Mouse (Mus musculus) liver, adult (tissue): ENCODE measurements around the gene Vegfc.

Experiments used
- GATA4 ChIP-seq: IDR thresholded peaks from 2 replicates; pipeline ENCODE4 v1.6.1; 2014; ENCODE audit warnings: mild to moderate bottlenecking, low read length; ENCODE audit not compliant: insufficient replicate concordance

Vegfc gene

DNA sequence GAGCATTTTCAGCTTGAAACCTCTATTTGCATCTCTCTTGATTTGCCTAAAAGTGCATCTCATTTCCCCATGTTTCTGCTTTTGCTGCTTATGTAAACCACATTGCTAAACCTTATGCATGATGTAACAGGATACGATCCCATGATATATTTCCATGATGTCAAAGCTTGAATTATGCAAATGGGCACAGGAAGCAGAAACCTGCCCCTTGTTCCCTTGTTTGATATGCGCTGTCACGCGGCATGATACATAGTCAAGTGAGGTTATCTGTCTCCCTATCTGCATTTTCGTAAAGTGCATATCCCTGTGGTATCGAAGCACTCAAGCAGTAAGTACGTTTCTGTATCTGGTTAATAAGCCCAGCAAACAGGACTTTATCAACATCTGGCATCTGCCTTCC is 42.7 kb downstream of the Vegfc start:
- no peak for TF ChIP-seq GATA4

DNA sequence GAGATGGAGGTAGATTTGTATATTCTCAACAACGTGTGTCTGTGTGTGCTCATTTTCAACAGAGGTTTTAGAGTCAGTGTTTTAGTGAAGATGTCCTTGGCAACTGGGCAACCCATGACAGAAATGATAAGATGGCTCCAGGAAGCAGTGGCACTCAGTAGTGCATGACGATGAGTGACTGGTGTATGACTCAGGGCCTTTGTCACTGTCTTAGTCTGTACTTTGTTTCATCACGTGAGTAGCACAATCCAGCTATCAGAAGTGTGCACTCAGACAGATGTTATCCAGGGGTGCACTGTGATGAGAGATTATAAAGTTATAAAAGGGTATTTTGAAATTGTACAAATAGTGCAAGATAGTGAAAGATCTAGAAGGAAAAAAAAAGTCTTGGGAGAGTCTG is 44.5 kb downstream of the Vegfc start:
- TF ChIP-seq GATA4 = no peak

DNA sequence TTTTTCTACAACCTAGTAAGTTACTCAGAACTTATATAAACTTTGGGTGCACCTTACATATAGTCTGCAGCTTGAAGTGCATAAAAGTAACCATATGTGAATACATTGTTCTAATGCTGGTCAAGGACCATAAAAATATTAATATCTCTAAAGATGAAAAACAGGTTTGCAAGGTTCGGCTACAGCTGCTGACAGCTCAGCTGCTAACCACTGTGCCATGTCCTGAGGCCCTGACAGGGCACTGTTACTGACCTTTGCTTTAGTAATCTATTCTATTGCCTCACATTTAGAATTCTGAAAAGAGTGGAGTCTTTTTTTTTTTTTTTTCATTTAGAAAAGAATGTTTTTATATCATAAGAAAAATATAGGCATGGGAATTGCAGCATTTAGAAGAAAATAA is 44.9 kb downstream of the Vegfc start:
- no peak for TF ChIP-seq GATA4

DNA sequence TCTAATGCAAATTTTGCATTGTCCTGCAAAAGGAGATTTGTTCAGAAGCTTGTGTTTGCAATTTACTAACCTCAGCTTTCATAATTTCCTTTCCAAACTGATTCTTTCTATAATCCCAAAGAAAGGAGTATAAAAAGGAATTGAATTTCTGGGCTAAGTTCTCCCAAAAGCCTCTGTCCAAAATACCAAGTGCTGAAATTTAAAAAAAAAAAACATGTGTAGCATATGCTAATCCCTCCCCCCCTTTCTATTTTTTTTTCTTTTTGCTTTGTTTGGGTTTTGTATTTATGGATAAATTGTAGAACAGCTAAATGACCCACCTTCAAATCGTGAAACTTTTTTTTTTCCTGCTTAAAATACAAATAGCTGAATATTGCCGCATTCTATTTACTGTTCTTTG is 53.2 kb downstream of the Vegfc start:
- no peak for TF ChIP-seq GATA4

DNA sequence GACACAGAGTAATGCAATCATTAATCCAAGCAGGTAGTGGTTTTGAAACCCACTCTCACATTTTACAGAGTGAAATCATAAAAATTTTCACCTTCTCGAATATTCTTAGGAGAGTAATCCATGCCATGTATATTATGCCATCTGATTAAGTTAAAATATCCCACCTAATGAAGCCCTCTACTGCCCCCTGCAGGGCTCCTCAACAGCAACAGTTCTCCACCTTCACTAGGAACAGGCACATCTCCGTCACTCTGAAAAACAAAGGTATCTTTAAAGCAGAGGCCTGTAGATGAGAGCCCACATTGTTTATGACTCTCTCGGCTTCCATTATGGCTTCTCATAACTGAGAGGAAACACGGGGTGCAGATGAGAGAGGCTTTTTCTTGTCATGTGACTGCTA is 75.8 kb downstream of the Vegfc start:
- TF ChIP-seq GATA4 = no peak

DNA sequence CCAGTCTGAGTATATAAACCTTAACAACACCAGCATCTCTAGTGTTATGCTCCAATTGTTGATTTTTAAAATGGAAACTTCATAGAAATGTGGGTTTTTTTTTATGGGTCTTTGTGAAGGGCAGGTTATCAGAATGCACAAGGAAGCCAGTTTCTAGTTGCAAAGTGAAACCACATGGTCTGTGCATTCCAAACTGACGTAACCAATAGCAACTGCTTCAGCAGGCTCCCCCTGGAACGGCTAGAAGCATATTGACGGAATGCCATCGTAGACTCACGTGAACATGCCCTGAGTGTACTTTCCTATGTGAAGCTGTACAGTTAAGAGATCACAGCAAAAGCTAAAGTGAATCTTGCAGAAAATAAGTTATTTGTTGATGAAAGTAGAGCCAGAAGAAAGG is 86.1 kb downstream of the Vegfc start:
- no peak for TF ChIP-seq GATA4

DNA sequence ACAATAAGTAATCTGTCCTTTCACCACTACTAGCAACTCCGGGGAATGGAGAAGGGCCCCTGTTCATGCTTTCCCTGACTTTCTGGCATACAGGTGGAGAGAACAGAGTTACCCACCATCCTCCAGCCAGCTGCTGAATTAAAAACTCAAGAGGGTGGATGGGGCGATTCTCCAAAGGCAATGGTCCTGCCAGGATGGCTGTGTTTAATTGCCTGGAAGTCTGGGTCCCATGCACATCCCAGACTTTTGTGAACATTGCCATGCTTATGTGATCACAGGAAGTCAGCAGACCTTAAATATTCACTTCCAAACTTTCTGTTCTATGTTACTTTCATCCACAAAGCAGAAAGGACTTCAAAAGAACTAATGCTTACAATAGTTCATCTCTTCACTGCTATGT is 107.9 kb downstream of the Vegfc start:
- TF ChIP-seq GATA4 = no peak

DNA sequence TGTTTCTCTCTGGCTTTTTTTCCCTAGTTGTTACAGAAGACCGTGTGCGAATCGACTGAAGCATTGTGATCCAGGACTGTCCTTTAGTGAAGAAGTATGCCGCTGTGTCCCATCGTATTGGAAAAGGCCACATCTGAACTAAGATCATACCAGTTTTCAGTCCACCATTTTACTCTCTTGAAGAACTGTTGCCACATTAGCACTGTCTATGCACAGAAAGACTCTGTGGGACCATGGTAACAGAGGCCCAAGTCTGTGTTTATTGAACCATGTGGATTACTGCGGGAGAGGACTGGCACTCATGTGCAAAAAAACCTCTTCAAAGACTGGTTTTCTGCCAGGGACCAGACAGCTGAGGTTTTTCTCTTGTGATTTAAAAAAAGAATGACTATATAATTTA is 108.5 kb downstream of the Vegfc start:
- no peak for TF ChIP-seq GATA4

DNA sequence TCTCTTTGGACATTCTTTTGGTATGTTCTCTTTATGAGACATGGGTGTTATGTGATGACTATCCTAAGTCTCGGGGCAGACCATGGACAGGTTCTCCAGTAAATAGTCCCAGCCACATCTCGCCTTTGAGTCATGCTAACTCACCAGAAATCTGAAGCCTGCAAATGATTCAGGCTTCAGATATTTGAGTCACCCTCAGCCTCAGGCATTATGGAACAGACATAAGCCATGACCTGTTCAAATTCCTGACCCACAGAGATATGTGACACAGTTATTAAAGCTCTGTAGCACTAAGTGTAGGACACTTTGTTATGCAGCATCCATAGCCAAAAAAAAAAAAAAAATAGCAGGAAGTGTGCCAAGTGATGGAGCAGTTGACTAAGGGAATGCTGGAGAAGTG is 138.8 kb downstream of the Vegfc start:
- TF ChIP-seq GATA4 = no peak

DNA sequence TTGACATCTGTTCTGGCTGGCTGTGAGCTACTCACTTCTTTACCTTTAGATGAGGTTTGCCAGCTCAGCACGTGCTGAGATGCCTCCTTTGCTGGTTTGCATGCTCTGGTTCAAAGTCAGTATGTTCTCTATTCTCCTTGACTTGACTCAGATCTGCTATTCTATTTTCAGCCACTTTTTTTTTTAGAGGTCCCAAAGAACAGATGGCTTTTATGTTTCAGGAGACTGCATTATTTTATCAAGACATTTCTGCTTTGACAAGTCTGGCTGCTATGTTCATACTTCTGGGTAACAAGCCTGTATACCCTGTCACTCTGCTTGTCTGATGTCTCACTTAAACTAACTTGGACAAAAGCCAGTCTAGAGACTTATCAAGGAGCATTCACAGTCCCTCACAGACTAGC is 151.4 kb downstream of the Vegfc start:
- no peak for TF ChIP-seq GATA4

DNA sequence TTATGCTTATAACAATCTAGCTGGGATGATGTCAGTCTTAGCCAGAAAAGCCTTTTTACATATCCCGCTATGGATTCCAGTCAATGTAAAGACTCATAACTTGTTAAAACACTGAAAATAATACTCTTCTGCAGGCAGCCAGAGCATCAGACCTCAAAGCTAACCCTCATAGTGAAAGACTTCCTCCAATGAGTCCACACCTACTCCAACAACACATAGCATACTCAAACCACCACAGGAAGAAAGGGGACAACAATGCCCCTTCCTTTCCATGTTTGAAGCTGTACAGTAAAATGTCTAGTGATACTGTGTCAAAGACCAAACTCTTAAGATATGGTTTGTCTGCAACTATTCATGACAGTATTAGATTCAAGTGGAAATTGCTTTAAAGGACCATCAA is 153.2 kb downstream of the Vegfc start:
- no peak for TF ChIP-seq GATA4

DNA sequence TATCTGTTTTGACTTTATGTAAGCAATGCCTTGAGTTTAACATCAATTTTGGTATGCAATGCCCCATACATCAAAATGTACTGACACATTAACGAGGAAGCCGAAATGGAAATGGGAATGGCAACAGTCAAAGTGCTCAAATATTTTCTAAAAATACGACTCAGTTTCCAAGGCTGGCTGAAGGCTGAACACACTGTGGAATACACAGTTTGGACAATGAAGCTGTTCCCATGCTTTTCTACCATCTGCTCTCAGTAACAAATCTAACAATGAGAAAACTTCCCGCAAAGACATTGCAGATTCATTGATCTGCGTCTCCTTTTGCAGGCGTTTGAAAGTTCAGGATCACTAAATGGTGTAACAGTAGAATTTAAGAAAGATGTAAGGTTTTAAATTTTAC is 155.9 kb downstream of the Vegfc start:
- TF ChIP-seq GATA4 = no peak
